Mouse (Mus musculus) ES-E14 (cell line): ENCODE measurements at regions not wholly inside any gene's neighbourhood (a gene's known extent, or its start where the extent isn't known, plus 50 kb on each side); places are given as distances from the start of the nearest gene placed in this dataset.

ENCODE experiments used
- CHD2 ChIP-seq: IDR thresholded peaks from 2 replicates; pipeline ENCODE4 v1.6.1; 2014; ENCODE audit warnings: mild to moderate bottlenecking, low read depth, low read length, inconsistent platforms
- HCFC1 ChIP-seq: IDR thresholded peaks from 2 replicates; pipeline ENCODE4 v1.6.1; 2012; ENCODE audit warnings: low read length, inconsistent platforms, borderline replicate concordance; ENCODE audit not compliant: insufficient read depth
- MAFK ChIP-seq: IDR thresholded peaks from 2 replicates; pipeline ENCODE4 v1.6.1; 2014; ENCODE audit warnings: mild to moderate bottlenecking, low read depth, low read length, inconsistent platforms; ENCODE audit not compliant: insufficient read depth
- ZC3H11A ChIP-seq: IDR thresholded peaks from 2 replicates; pipeline ENCODE4 v1.6.1; 2012; ENCODE audit warnings: low read depth, mild to moderate bottlenecking, inconsistent platforms, low read length, borderline replicate concordance

- TF ChIP-seq HCFC1 (no peak), ZC3H11A (no peak), MAFK (no peak), CHD2 (no peak)
Measured at GRCm38 (mm10) chr13:100951185-100951508, 117.9 kb upstream of the Slc30a5 start.
